Mouse (Mus musculus) MEL (cell line): ENCODE results near the gene 9030025P20Rik. TPM values are rescaled to one million over a fixed set of nuclear protein-coding genes. Genes with fewer than 3 reads are reported as not detected.

Experiments
- DNase-seq: peaks from one replicate; pipeline ENCODE4 v3.0.0; 2011; ENCODE audit warnings: low read depth, low spot score
- H3K27ac ChIP-seq: 2 replicates; pipeline ENCODE4 v1.5.1; 2012; ENCODE audit warnings: low read depth, mild to moderate bottlenecking, control low read depth, low read length, moderate library complexity; ENCODE audit not compliant: control insufficient read depth
- H3K27me3 ChIP-seq, 2 experiments: fragments of 150-350 bp in 1 of 2; sonication (generic) in 1 of 2; 2 replicates each; pipeline ENCODE4 v1.6.1; 2012; ENCODE audit warnings: low read length in 2 of 2, mild to moderate bottlenecking in 2 of 2, improper control_type of control experiment in 1 of 2, moderate library complexity in 1 of 2; ENCODE audit not compliant: insufficient read depth in 2 of 2, control insufficient read depth in 1 of 2
- H3K36me3 ChIP-seq, 2 experiments: 2 replicates each; pipeline ENCODE4 v1.6.1; 2012 to 2014; ENCODE audit warnings: low read length in 2 of 2, improper control_type of control experiment in 1 of 2, inconsistent platforms in 1 of 2, mild to moderate bottlenecking in 1 of 2; ENCODE audit not compliant: insufficient read depth in 2 of 2, control insufficient read depth in 1 of 2
- H3K4me1 ChIP-seq, 2 experiments: fragments of 150-350 bp in 1 of 2; sonication (generic) in 1 of 2; 2 replicates each; pipeline ENCODE4 v1.6.1; 2012; ENCODE audit warnings: low read length in 2 of 2, improper control_type of control experiment in 1 of 2, mild to moderate bottlenecking in 1 of 2; ENCODE audit not compliant: insufficient read depth in 2 of 2, control insufficient read depth in 1 of 2
- H3K4me3 ChIP-seq, 2 experiments: fragments of 150-350 bp in 1 of 2; sonication (generic) in 1 of 2; 2 replicates each; pipeline ENCODE4 v1.5.1; 2012; ENCODE audit warnings: low read depth in 2 of 2, low read length in 2 of 2, mild to moderate bottlenecking in 2 of 2, moderate library complexity in 2 of 2, control low read depth in 1 of 2, improper control_type of control experiment in 1 of 2; ENCODE audit not compliant: control insufficient read depth in 1 of 2, insufficient read depth in 1 of 2
- H3K79me2 ChIP-seq: 2 replicates; pipeline ENCODE4 v1.6.1; 2012; ENCODE audit warnings: mild to moderate bottlenecking, low read length, moderate library complexity; ENCODE audit not compliant: control insufficient read depth, poor library complexity, insufficient read depth
- H3K9ac ChIP-seq: 2 replicates; pipeline ENCODE4 v1.6.1; 2012; ENCODE audit warnings: low read depth, mild to moderate bottlenecking, control low read depth, low read length, moderate library complexity; ENCODE audit not compliant: control insufficient read depth, poor library complexity, severe bottlenecking
- H3K9me3 ChIP-seq: fragments of 150-350 bp; sonication (generic); replicated peaks from 2 replicates; pipeline ENCODE4 v1.6.1; 2012; ENCODE audit warnings: mild to moderate bottlenecking, low read length, improper control_type of control experiment, moderate library complexity; ENCODE audit not compliant: insufficient read depth
- BHLHE40 ChIP-seq: IDR thresholded peaks from 2 replicates; pipeline ENCODE4 v1.6.1; 2012; ENCODE audit warnings: low read depth, mild to moderate bottlenecking, inconsistent platforms, low read length, improper control_type of control experiment, borderline replicate concordance
- CHD1 ChIP-seq: IDR thresholded peaks from 2 replicates; pipeline ENCODE4 v1.6.1; 2012; ENCODE audit warnings: low read depth, mild to moderate bottlenecking, inconsistent platforms, low read length, improper control_type of control experiment
- CTCF ChIP-seq, 3 experiments: IDR thresholded peaks in 2 of 3; conservative IDR thresholded peaks in 1 of 3; 2 replicates each; pipeline ENCODE4 v1.5.1; 2011 to 2012; ENCODE audit warnings: low read length in 3 of 3, low read depth in 2 of 3, mild to moderate bottlenecking in 2 of 3, improper control_type of control experiment in 1 of 3, inconsistent platforms in 1 of 3, mixed read lengths in 1 of 3, moderate library complexity in 1 of 3; ENCODE audit not compliant: control insufficient read depth in 1 of 3, insufficient read depth in 1 of 3, poor library complexity in 1 of 3, severe bottlenecking in 1 of 3
- ELF1 ChIP-seq: IDR thresholded peaks from 2 replicates; pipeline ENCODE4 v1.6.1; 2014; ENCODE audit warnings: low read depth, mild to moderate bottlenecking, inconsistent platforms, low read length, improper control_type of control experiment, moderate library complexity
- ETS1 ChIP-seq: IDR thresholded peaks from 2 replicates; pipeline ENCODE4 v1.6.1; 2012; ENCODE audit warnings: low read depth, mild to moderate bottlenecking, inconsistent platforms, low read length, improper control_type of control experiment, moderate library complexity
- GABPA ChIP-seq: IDR thresholded peaks from 2 replicates; pipeline ENCODE4 v1.6.1; 2012; ENCODE audit warnings: low read depth, mild to moderate bottlenecking, inconsistent platforms, low read length, improper control_type of control experiment, moderate library complexity
- GATA1 ChIP-seq: IDR thresholded peaks from 2 replicates; pipeline ENCODE4 v1.6.1; 2011; ENCODE audit warnings: low read depth, low read length, improper control_type of control experiment
- KAT2A ChIP-seq: conservative IDR thresholded peaks from 2 replicates; pipeline ENCODE4 v1.6.1; 2012; ENCODE audit warnings: low read depth, low read length, improper control_type of control experiment, inconsistent platforms
- MAFK ChIP-seq: IDR thresholded peaks from 2 replicates; pipeline ENCODE4 v1.6.1; 2011; ENCODE audit warnings: low read depth, mild to moderate bottlenecking, low read length, improper control_type of control experiment, borderline replicate concordance
- MAX ChIP-seq: IDR thresholded peaks from 2 replicates; pipeline ENCODE4 v1.6.1; 2011; ENCODE audit warnings: low read length, improper control_type of control experiment
- MEF2A ChIP-seq: IDR thresholded peaks from 2 replicates; pipeline ENCODE4 v1.6.1; 2014; ENCODE audit warnings: low read depth, mild to moderate bottlenecking, inconsistent platforms, low read length, improper control_type of control experiment; ENCODE audit not compliant: poor library complexity, insufficient replicate concordance, severe bottlenecking; ENCODE audit errors: extremely low read depth
- MXI1 ChIP-seq: IDR thresholded peaks from 2 replicates; pipeline ENCODE4 v1.6.1; 2011; ENCODE audit warnings: mild to moderate bottlenecking, low read depth, low read length, improper control_type of control experiment
- MYB ChIP-seq: IDR thresholded peaks from 2 replicates; pipeline ENCODE4 v1.6.1; 2011; ENCODE audit warnings: mild to moderate bottlenecking, low read depth, low read length, improper control_type of control experiment
- MYC ChIP-seq: IDR thresholded peaks from 2 replicates; pipeline ENCODE4 v1.6.1; 2011; ENCODE audit warnings: low read depth, mild to moderate bottlenecking, low read length, improper control_type of control experiment, moderate library complexity
- NELFE ChIP-seq: IDR thresholded peaks from 2 replicates; pipeline ENCODE4 v1.6.1; 2011; ENCODE audit warnings: low read depth, low read length, improper control_type of control experiment
- POLR2A ChIP-seq, 2 experiments: IDR thresholded peaks; 2 replicates each; pipeline ENCODE4 v1.6.1; 2011 to 2012; ENCODE audit warnings: low read length in 2 of 2, mild to moderate bottlenecking in 2 of 2, control low read depth in 1 of 2, improper control_type of control experiment in 1 of 2, low read depth in 1 of 2, moderate library complexity in 1 of 2; ENCODE audit not compliant: control insufficient read depth in 1 of 2, insufficient read depth in 1 of 2, poor library complexity in 1 of 2
- POLR2AphosphoS2 ChIP-seq: IDR thresholded peaks from 2 replicates; pipeline ENCODE4 v1.6.1; 2011; ENCODE audit warnings: low read length, improper control_type of control experiment
- SMC3 ChIP-seq: IDR thresholded peaks from 2 replicates; pipeline ENCODE4 v1.6.1; 2011; ENCODE audit warnings: low read depth, low read length, improper control_type of control experiment
- TBP ChIP-seq: IDR thresholded peaks from 2 replicates; pipeline ENCODE4 v1.8.0; 2011; ENCODE audit warnings: low read depth, low read length, improper control_type of control experiment
- UBTF ChIP-seq: IDR thresholded peaks from 2 replicates; pipeline ENCODE4 v1.6.1; 2012; ENCODE audit warnings: low read depth, mild to moderate bottlenecking, inconsistent platforms, low read length, improper control_type of control experiment, moderate library complexity, borderline replicate concordance; ENCODE audit not compliant: insufficient read depth
- ZC3H11A ChIP-seq: IDR thresholded peaks from 2 replicates; pipeline ENCODE4 v1.6.1; 2012; ENCODE audit warnings: low read depth, mild to moderate bottlenecking, inconsistent platforms, low read length, improper control_type of control experiment
- ZMIZ1 ChIP-seq: IDR thresholded peaks from 2 replicates; pipeline ENCODE4 v1.6.1; 2012; ENCODE audit warnings: low read depth, mild to moderate bottlenecking, inconsistent platforms, low read length, improper control_type of control experiment, moderate library complexity
- polyA plus RNA-seq, 2 experiments: library from polyadenylated mRNA; stranded (reverse) in 1 of 2; unstranded in 1 of 2; fragments of >175 nt in 1 of 2; fragments of >200 nt in 1 of 2; gene quantifications; 2 replicates each; pipeline versions ENCODE4 v1.2.1 to v1.2.4; 2012; ENCODE audit warnings: low replicate concordance in 2 of 2, low read depth in 1 of 2; ENCODE audit not compliant: insufficient read length in 2 of 2, insufficient read depth in 1 of 2, missing spikeins in 1 of 2
- total RNA-seq: library from RNA; depleted of rRNA; stranded (reverse); fragments of 300-350 nt; gene quantifications from 2 replicates; pipeline ENCODE4 v1.2.3, GENCODE M21; 2012

Gene 9030025P20Rik
- total and polyA plus RNA-seq, 3 experiments = 13.4 to 15.5 TPM; not detected in 1

DNA sequence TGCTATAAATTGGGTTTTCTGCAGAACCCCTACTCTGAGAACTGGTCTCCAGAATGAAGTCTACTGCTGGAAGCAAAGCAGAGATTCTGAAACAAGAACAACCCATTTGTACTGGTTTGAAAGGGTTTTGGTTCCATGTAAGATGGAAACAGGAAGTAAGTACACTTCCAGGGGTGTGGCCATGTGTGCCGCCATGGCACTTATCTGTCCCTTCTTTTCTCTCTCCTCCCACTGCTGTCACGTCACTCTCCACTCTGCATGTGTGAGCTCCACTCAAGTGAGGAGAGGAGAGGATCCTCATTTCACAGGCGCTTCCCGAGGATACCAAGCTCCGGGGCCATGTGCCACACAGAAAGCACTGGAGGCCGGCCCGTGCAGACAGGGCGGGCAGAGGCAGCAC is 24.8 kb upstream of the 9030025P20Rik start:
- H3K4me3 ChIP-seq = no peak overlapping the region
- peaks cover 23% of the 10 kb centered on the region for H3K79me2 ChIP-seq
- no peaks in the 10 kb centered on the region for H3K27me3 ChIP-seq
- H3K4me1 ChIP-seq = peaks cover 7 to 17% of the 10 kb centered on the region in 2 experiments
- DNase-seq = peak; percentile 89
- TF ChIP-seq MEF2A (no peak), MYC (0 out of 2 replicates have a peak, but pooled peaks have one; percentile 29), KAT2A (no peak), NELFE (peak; percentile 34; the same call in 1 of the 2 replicates), ZC3H11A (no peak), MYB (no peak), MAFK (no peak), CHD1 (no peak), UBTF (no peak), POLR2A (IDR thresholded peaks at IDR 0.05; ENCODE audit: control insufficient read depth in 1 of 2, insufficient read depth in 1 of 2, low read depth in 1 of 2, low read length in 2 of 2, poor library complexity in 1 of 2) (peak in 1 of 2 experiments; percentile 48; a peak in 1 of 4 replicates), GATA1 (peak; percentile 78), POLR2AphosphoS2 (no peak), ETS1 (0 out of 2 replicates have a peak, but pooled peaks have one; percentile 8), GABPA (no peak), MAX (0 out of 2 replicates have a peak, but pooled peaks have one; percentile 19), SMC3 (no peak), ZMIZ1 (no peak), CTCF (IDR thresholded peaks at IDR 0.05 in 2 of 3, conservative IDR thresholded peaks at IDR 0.05 in 1 of 3; ENCODE audit: control insufficient read depth in 1 of 3, insufficient read depth in 1 of 3, low read depth in 2 of 3, low read length in 3 of 3, poor library complexity in 1 of 3, severe bottlenecking in 1 of 3) (no peak), TBP (0 out of 2 replicates have a peak, but pooled peaks have one; percentile 31), ELF1 (peak; percentile 65; the same call in 1 of the 2 replicates), MXI1 (peak; percentile 24; the same call in 1 of the 2 replicates), BHLHE40 (no peak)
- TF ChIP-seq, all 39 proteins: peak for 9
- peaks cover 37 to 73% of the 10 kb centered on the region in 2 experiments for H3K36me3 ChIP-seq
- H3K9me3 ChIP-seq = no peaks in the 10 kb centered on the region
- no peak overlapping the region for H3K9ac ChIP-seq
- H3K27ac ChIP-seq = no peak overlapping the region
